Mouse (Mus musculus) G1E (cell line): Measurements from ENCODE around the gene Olfr1204.

Experiments used
- CTCF ChIP-seq: IDR thresholded peaks from 2 replicates; pipeline ENCODE4 v1.5.1; 2012; ENCODE audit warnings: low read depth, low read length, inconsistent platforms, mixed read lengths
- GATA1 ChIP-seq: IDR thresholded peaks from 2 replicates; pipeline ENCODE4 v1.6.1; 2012; ENCODE audit warnings: borderline replicate concordance, low read length, inconsistent platforms, mixed read lengths
- POLR2AphosphoS5 ChIP-seq: IDR thresholded peaks from 2 replicates; pipeline ENCODE4 v1.6.1; 2012; ENCODE audit warnings: low read depth, low read length, inconsistent platforms; ENCODE audit not compliant: insufficient replicate concordance
- TAL1 ChIP-seq: conservative IDR thresholded peaks from 2 replicates; pipeline ENCODE4 v1.6.1; 2012; ENCODE audit warnings: low read depth, low read length, inconsistent platforms, mixed read lengths

GRCm38 (mm10) chr2:88829437-88829836, 19.7 kb upstream of the Olfr1204 start, which contains the start of gene Olfr1205:
- TF ChIP-seq CTCF (no peak), POLR2AphosphoS5 (no peak), GATA1 (no peak), TAL1 (no peak)
